Mouse (Mus musculus) embryonic facial prominence, embryonic 15.5 days (tissue): ENCODE results near the gene Cfap20. TPM values are rescaled to one million over a fixed set of nuclear protein-coding genes. Genes with fewer than 3 reads are reported as not detected.
A peak's percentile ranks its signal among the peaks of the same experiment; 100 is the strongest.
"Not testable (repeated sequence)": the region's sequence is repeated elsewhere in the genome, so short reads cannot be mapped to it uniquely, and the experiment has no call there.

Experiments
- ATAC-seq: fragments of 200-750 bp; cut with Nextera tagmentation; 2 replicates; pipeline ENCODE4 v1.8.0; 2017; ENCODE audit warnings: low read depth, moderate TSS enrichment; ENCODE audit not compliant: insufficient number of reproducible peaks, low FRiP score, low TSS enrichment
- H3K27ac ChIP-seq: fragments of 300-500 bp; sonication (generic); replicated peaks from 2 replicates; pipeline ENCODE4 v1.5.1; 2015; ENCODE audit warnings: mild to moderate bottlenecking, inconsistent platforms
- H3K27me3 ChIP-seq: fragments of 300-500 bp; sonication (generic); 2 replicates; pipeline ENCODE4 v1.6.1; 2015; ENCODE audit warnings: inconsistent platforms
- H3K36me3 ChIP-seq: fragments of 300-500 bp; sonication (generic); 2 replicates; pipeline ENCODE4 v1.6.1; 2015; ENCODE audit warnings: mild to moderate bottlenecking, inconsistent platforms
- H3K4me1 ChIP-seq: fragments of 300-500 bp; sonication (generic); 2 replicates; pipeline ENCODE4 v1.6.1; 2015; ENCODE audit warnings: inconsistent platforms
- H3K4me2 ChIP-seq: fragments of 300-500 bp; sonication (generic); replicated peaks from 2 replicates; pipeline ENCODE4 v1.6.1; 2015; ENCODE audit warnings: mild to moderate bottlenecking, inconsistent platforms
- H3K4me3 ChIP-seq: fragments of 300-500 bp; sonication (generic); replicated peaks from 2 replicates; pipeline ENCODE4 v1.5.1; 2015; ENCODE audit warnings: mild to moderate bottlenecking, inconsistent platforms
- H3K9ac ChIP-seq: fragments of 300-500 bp; sonication (generic); 2 replicates; pipeline ENCODE4 v1.6.1; 2015; ENCODE audit warnings: inconsistent platforms
- H3K9me3 ChIP-seq: fragments of 300-500 bp; sonication (generic); replicated peaks from 2 replicates; pipeline ENCODE4 v1.6.1; 2016; ENCODE audit warnings: inconsistent platforms
- WGBS: fragments of 180-500 bp; shearing (Covaris S2); methylation state at CpG from one replicate; pipeline ENCODE4 v1.1.7; 2015; 5-methylcytosine and 5-hydroxymethylcytosine counted together
- polyA plus RNA-seq: library from polyadenylated mRNA; unstranded; fragments of >200 nt; fragmentation: Nextera tagmentation; extraction: Ambion mirVana; gene quantifications from 2 replicates; pipeline ENCODE4 v1.2.1, GENCODE M21; 2015

Gene Cfap20
- polyA plus RNA-seq, 1 experiment from 2014 or later = 155 TPM

- Histone ChIP-seq H3K27me3 (no peaks in the 10 kb centered on the region), H3K27ac (no peak overlapping the region), H3K4me1 (no peaks in the 10 kb centered on the region), H3K36me3 (no peaks in the 10 kb centered on the region), H3K9me3 (no peaks in the 10 kb centered on the region), H3K9ac (no peak overlapping the region), H3K4me2 (no peak overlapping the region), H3K4me3 (no peak overlapping the region)
- 86% methylated on average over 10 of the region's 10 CpGs for WGBS
- ATAC-seq = no peak
These were observed 47.4 kb downstream of the Cfap20 start for GRCm38 (mm10) chr8:95387221-95387620.

- Histone ChIP-seq H3K4me1 (no peaks in the 10 kb centered on the region), H3K27ac (no peak overlapping the region), H3K4me3 (no peak overlapping the region), H3K9me3 (no peaks in the 10 kb centered on the region), H3K9ac (no peak overlapping the region), H3K36me3 (no peaks in the 10 kb centered on the region), H3K27me3 (no peaks in the 10 kb centered on the region), H3K4me2 (no peak overlapping the region)
- ATAC-seq = no peak
- 66% methylated on average over 5 of the region's 5 CpGs for WGBS
These were observed 48.6 kb downstream of the Cfap20 start for GRCm38 (mm10) chr8:95386037-95386436.

GRCm38 (mm10) chr8:95384501-95384900, 50.2 kb downstream of the Cfap20 start:
- H3K9me3 ChIP-seq = no peaks in the 10 kb centered on the region
- H3K9ac ChIP-seq = no peak overlapping the region
- H3K4me1 ChIP-seq = no peaks in the 10 kb centered on the region
- H3K27me3 ChIP-seq = no peaks in the 10 kb centered on the region
- ATAC-seq = no peak
- 86% methylated on average over 3 of the region's 3 CpGs for WGBS
- no peak overlapping the region for H3K4me3 ChIP-seq
- H3K36me3 ChIP-seq = no peaks in the 10 kb centered on the region
- H3K4me2 ChIP-seq = no peak overlapping the region
- no peak overlapping the region for H3K27ac ChIP-seq

- Histone ChIP-seq H3K36me3 (no peaks in the 10 kb centered on the region), H3K9me3 (no peaks in the 10 kb centered on the region), H3K9ac (no peak overlapping the region), H3K27ac (no peak overlapping the region), H3K4me3 (no peak overlapping the region), H3K27me3 (no peaks in the 10 kb centered on the region), H3K4me2 (no peak overlapping the region), H3K4me1 (peaks cover 8% of the 10 kb centered on the region; the same call in 1 of the 2 replicates)
- ATAC-seq = no peak
- WGBS = 82% methylated on average over 3 of the region's 3 CpGs
These were observed 53.1 kb downstream of the Cfap20 start for GRCm38 (mm10) chr8:95381595-95381994.

- H3K4me2 ChIP-seq = no peak overlapping the region
- H3K9me3 ChIP-seq = no peaks in the 10 kb centered on the region
- ATAC-seq = no peak
- peaks cover 8% of the 10 kb centered on the region; the same call in 1 of the 2 replicates for H3K4me1 ChIP-seq
- H3K27me3 ChIP-seq = no peaks in the 10 kb centered on the region
- no peaks in the 10 kb centered on the region for H3K36me3 ChIP-seq
- H3K27ac ChIP-seq = no peak overlapping the region
- H3K4me3 ChIP-seq = no peak overlapping the region
- no peak overlapping the region for H3K9ac ChIP-seq
These were observed 53.7 kb downstream of the Cfap20 start for GRCm38 (mm10) chr8:95380953-95381352.

- not testable (repeated sequence) for H3K4me2 ChIP-seq, H3K4me3 ChIP-seq, H3K27me3 ChIP-seq, H3K36me3 ChIP-seq, ATAC-seq, H3K9me3 ChIP-seq, H3K9ac ChIP-seq, H3K27ac ChIP-seq
- WGBS = 92% methylated on average over 11 of the region's 11 CpGs
- H3K4me1 ChIP-seq = peaks cover 11% of the 10 kb centered on the region; the same call in 1 of the 2 replicates
These were observed 55.7 kb downstream of the Cfap20 start for GRCm38 (mm10) chr8:95378928-95379327.

DNA sequence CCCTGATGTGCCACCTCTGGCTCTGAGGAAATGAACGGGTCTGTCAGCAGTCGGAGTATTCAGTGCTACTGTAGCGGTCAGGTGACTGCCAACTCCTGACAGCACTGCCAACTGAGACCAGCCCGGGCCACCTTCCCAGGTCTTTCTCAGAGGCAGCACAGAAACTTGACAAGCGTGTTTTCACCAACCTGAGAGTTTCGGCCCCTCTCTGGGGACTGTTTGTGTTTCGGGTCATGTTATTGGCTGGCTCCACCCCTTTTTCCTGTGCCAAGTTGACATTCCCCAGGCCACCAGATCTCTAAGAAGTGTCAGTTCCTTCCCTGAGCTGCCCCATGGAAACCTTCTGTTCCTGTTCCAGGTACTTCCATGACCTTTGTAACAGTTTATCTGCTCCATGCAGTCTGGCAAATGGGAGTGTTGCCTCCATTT, 56.8 kb downstream of the Cfap20 start:
- H3K4me1 ChIP-seq = peaks cover 12% of the 10 kb centered on the region; the same call in 1 of the 2 replicates
- no peaks in the 10 kb centered on the region for H3K36me3 ChIP-seq
- H3K9ac ChIP-seq = no peak overlapping the region
- peak; percentile 52 for ATAC-seq
- no peaks in the 10 kb centered on the region for H3K27me3 ChIP-seq
- no peaks in the 10 kb centered on the region for H3K9me3 ChIP-seq
- peak overlapping the region; percentile 36; the same call in 1 of the 2 replicates for H3K27ac ChIP-seq
- H3K4me3 ChIP-seq = no peak overlapping the region
- WGBS = 22% methylated on average over 7 of the region's 7 CpGs
- H3K4me2 ChIP-seq = no peak overlapping the region

DNA sequence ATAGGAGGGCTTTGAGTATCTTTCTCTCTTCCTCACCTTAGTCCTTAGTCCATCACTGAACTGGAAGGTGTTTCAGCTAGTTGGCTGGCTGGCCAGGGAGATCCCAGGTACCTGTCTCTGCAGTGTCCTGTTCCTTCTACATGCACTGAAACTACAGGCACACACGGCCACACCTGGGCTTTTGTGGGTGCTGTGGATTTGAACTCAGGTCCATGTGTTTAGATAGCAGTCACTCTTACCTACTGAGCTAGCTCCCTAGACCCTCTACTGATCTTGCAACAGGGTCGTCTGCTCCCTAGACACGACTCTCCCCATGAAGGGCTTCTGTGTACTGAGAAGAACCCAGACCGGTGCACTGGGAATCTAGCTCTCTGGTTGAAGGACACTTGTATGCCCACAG, 57.6 kb downstream of the Cfap20 start:
- no peak; the same call in 1 of the 2 replicates for ATAC-seq
- Histone ChIP-seq H3K9me3 (no peaks in the 10 kb centered on the region), H3K4me2 (no peak overlapping the region), H3K27ac (no peak overlapping the region), H3K9ac (no peak overlapping the region), H3K27me3 (no peaks in the 10 kb centered on the region), H3K4me1 (peaks cover 16% of the 10 kb centered on the region; the same call in 1 of the 2 replicates), H3K4me3 (no peak overlapping the region), H3K36me3 (no peaks in the 10 kb centered on the region)
- WGBS = 85% methylated on average over 4 of the region's 4 CpGs

DNA sequence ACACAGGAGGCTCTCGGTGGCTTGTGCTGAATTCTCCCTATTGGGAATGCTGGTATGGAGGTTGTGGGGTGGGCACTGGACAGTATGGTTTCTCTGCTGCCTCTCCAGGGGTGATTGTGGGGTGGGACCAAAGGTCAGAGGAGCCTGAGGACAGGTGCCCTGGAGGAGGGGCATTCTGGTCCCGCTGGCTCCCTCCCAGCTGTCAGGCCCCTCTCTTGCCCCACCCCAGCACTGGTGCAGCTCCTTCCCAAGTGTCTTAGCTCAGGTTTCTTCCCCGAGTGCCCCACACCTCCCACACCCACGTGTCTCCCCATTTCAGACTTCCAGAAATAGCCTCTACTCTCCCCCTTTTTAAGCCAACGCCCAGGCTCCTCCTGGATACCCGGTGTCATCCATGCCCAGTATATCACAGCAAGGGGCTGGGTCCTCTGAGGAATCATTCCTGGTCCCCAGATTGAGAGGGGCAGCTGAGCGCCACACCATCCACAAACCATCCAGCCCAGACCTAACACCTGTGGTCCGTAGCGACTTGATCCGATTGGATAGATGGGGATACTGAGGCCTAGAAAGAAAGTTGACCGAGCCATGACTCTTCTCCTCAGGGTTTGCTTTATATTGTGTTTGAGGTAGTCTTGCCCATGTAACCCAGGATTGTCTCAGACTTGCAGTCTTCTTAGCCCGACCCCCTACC, 58.2 kb downstream of the Cfap20 start:
- WGBS = 74% methylated on average over 12 of the region's 12 CpGs
- H3K4me1 ChIP-seq = peaks cover 16% of the 10 kb centered on the region; the same call in 1 of the 2 replicates
- ATAC-seq = no peak
- no peak overlapping the region for H3K4me3 ChIP-seq
- H3K36me3 ChIP-seq = no peaks in the 10 kb centered on the region
- H3K4me2 ChIP-seq = no peak overlapping the region
- no peak overlapping the region for H3K9ac ChIP-seq
- no peaks in the 10 kb centered on the region for H3K27me3 ChIP-seq
- H3K27ac ChIP-seq = no peak overlapping the region
- no peaks in the 10 kb centered on the region for H3K9me3 ChIP-seq

DNA sequence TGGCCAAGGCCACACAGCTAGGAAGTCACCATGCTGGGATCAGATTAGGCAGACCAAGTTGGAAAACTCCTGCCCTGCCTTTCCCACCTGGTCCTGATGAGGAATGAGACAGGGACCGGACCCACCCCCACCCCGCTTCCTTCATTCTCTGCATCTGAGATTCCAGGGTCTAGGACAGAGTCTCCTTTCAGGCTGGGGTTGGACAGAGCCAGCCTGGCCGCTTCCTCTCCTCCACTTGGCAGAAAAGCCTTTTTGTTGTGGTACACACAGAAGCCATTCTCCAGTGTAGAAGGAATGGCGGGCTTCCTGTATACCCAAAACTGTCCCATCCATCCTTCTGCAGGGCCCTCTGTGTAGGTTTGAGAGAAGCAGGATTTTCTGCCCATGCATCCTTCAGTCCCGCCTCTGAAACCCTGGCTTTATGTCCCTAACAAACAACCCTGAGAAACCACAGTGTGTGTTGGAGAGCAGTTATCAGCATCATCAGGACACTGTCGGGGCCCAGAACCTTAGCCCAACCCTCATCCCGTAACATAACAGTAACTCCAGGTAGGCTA, 59.2 kb downstream of the Cfap20 start:
- H3K9ac ChIP-seq = no peak overlapping the region
- H3K27ac ChIP-seq = no peak overlapping the region
- no peaks in the 10 kb centered on the region for H3K9me3 ChIP-seq
- 68% methylated on average over 7 of the region's 7 CpGs for WGBS
- H3K4me3 ChIP-seq = no peak overlapping the region
- H3K4me2 ChIP-seq = no peak overlapping the region
- H3K4me1 ChIP-seq = peaks cover 16% of the 10 kb centered on the region; the same call in 1 of the 2 replicates
- no peaks in the 10 kb centered on the region for H3K27me3 ChIP-seq
- H3K36me3 ChIP-seq = no peaks in the 10 kb centered on the region
- ATAC-seq = no peak

DNA sequence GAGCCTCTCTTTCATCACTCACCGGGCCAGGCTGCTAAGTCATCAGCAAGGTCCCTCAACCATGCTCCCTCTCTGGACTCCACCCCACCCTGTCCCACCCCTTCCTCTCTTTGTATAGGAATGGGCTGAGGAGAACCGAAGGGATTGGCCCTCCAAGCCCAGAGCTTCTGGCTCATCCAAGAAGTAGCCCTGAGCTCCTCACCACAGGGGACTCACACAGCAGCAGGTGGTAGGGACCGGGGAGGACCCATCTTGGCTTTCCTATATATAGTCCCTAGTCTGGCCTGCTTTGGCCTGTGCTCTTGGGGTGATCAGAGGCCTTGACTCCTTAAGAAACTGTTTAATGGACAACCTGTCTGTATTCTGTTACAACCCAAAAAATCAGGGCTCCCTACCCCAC, 60.2 kb downstream of the Cfap20 start:
- H3K4me3 ChIP-seq = no peak overlapping the region
- no peak for ATAC-seq
- H3K36me3 ChIP-seq = no peaks in the 10 kb centered on the region
- no peak overlapping the region for H3K27ac ChIP-seq
- H3K9me3 ChIP-seq = no peaks in the 10 kb centered on the region
- WGBS = 82% methylated on average over 3 of the region's 3 CpGs
- H3K4me2 ChIP-seq = no peak overlapping the region
- H3K4me1 ChIP-seq = peaks cover 23% of the 10 kb centered on the region; the same call in 1 of the 2 replicates
- H3K27me3 ChIP-seq = no peaks in the 10 kb centered on the region
- no peak overlapping the region for H3K9ac ChIP-seq
